15 mouse cellular contexts compared by ENCODE assay signal in genomic region chr11:67433763-67434162, GRCm38 (mm10).
"Had no signal": no experiment of that assay in that cellular context is flagged by ENCODE, and none has a peak within 500 bp of the region (broad histone marks: within the 10 kb centered on the region; RNA-seq: fewer than 3 reads in every experiment).

No protein-coding gene starts in this region.

- DNase-seq: retina, postnatal 1 day; right cerebral cortex, adult 18-20 months; right cerebral cortex, postnatal 14 days; right cerebral cortex, postnatal 25 days; right cerebral cortex, postnatal 4 days; spleen, adult 18-20 months; thymus, adult 18-20 months; thymus, adult 2 months; thymus, postnatal 14 days; thymus, postnatal 25 days; thymus, postnatal 36 days; thymus, postnatal 4 days had no signal

- H3K36me3 ChIP-seq: neural tube, embryonic 15.5 days; stomach, embryonic 15.5 days had no signal

- H3K4me3 ChIP-seq: neural tube, embryonic 15.5 days; stomach, embryonic 15.5 days had no signal

- H3K9me3 ChIP-seq: neural tube, embryonic 15.5 days; stomach, embryonic 15.5 days had no signal

- H3K4me2 ChIP-seq: neural tube, embryonic 15.5 days; stomach, embryonic 15.5 days had no signal

- H3K4me1 ChIP-seq: stomach, embryonic 15.5 days had no signal

- H3K27ac ChIP-seq: neural tube, embryonic 15.5 days; stomach, embryonic 15.5 days; stomach, postnatal 0 days had no signal

- H3K9ac ChIP-seq: neural tube, embryonic 15.5 days; stomach, embryonic 15.5 days had no signal

- H3K27me3 ChIP-seq: neural tube, embryonic 15.5 days; stomach, embryonic 15.5 days had no signal
